Mouse (Mus musculus): ENCODE measurements around the gene Pax5. TPM values are rescaled to one million over a fixed set of nuclear protein-coding genes. Genes with fewer than 3 reads are reported as not detected.

The Pax5 gene
- polyA plus RNA-seq, 1 experiment from 2014 or later = 9.7 TPM

DNA sequence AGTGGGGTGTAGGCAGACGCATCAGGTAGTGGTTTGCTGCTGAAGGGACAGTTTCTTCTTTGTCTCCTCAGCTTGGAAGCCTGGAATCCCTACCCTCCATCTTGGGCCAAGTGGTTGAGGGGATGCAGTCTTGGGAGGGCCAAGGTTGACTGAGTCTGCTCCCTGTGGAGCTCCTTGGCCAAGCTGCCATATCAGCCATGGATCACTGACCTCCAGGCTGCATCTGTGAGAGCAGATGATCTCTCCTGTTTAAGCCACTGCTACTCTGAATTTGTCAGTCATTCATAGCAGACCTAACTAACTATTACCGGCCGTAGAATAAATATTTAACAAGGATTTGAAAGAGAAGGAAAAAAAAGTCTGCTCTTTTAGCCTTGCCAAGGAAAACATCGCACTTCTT, 196.3 kb downstream of the Pax5 start:
- Histone ChIP-seq H3K4me2 (replicated peaks) (no peak overlapping the region), H3K27ac (no peak overlapping the region), H3K27me3 (peaks cover 62% of the 10 kb centered on the region), H3K4me3 (replicated peaks) (no peak overlapping the region), H3K4me1 (replicated peaks) (peaks cover 18% of the 10 kb centered on the region), H3K36me3 (no peaks in the 10 kb centered on the region), H3K9ac (replicated peaks) (no peak overlapping the region), H3K9me3 (no peaks in the 10 kb centered on the region)
- no peak for ATAC-seq
- 86% methylated on average over 4 of the region's 4 CpGs for WGBS

DNA sequence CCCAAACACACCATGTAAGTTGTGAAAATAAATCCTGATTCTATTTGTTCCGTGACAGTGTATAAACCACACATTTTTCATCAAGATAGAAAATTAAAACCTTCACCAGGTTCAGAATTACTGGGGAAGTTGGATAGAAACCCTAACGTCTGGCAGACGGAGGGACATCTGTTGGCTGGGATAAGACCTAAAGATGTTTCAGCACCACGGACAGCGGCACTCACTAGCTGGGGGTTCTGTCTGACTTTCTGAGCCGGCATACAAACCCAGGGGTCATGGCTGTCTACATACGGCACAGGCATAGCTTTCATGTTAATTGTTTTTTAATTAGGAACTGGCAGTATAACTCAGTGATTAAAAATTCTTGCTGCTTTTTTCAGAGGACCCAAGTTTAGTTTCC, 198.6 kb downstream of the Pax5 start:
- no peak overlapping the region for H3K4me2 ChIP-seq (replicated peaks)
- 19% methylated on average over 7 of the region's 7 CpGs for WGBS
- peaks cover 24% of the 10 kb centered on the region for H3K4me1 ChIP-seq (replicated peaks)
- no peak for ATAC-seq
- no peak overlapping the region for H3K9ac ChIP-seq (replicated peaks)
- peaks cover 57% of the 10 kb centered on the region for H3K27me3 ChIP-seq
- no peak overlapping the region for H3K27ac ChIP-seq
- H3K36me3 ChIP-seq = no peaks in the 10 kb centered on the region
- no peaks in the 10 kb centered on the region for H3K9me3 ChIP-seq
- H3K4me3 ChIP-seq (replicated peaks) = no peak overlapping the region

DNA sequence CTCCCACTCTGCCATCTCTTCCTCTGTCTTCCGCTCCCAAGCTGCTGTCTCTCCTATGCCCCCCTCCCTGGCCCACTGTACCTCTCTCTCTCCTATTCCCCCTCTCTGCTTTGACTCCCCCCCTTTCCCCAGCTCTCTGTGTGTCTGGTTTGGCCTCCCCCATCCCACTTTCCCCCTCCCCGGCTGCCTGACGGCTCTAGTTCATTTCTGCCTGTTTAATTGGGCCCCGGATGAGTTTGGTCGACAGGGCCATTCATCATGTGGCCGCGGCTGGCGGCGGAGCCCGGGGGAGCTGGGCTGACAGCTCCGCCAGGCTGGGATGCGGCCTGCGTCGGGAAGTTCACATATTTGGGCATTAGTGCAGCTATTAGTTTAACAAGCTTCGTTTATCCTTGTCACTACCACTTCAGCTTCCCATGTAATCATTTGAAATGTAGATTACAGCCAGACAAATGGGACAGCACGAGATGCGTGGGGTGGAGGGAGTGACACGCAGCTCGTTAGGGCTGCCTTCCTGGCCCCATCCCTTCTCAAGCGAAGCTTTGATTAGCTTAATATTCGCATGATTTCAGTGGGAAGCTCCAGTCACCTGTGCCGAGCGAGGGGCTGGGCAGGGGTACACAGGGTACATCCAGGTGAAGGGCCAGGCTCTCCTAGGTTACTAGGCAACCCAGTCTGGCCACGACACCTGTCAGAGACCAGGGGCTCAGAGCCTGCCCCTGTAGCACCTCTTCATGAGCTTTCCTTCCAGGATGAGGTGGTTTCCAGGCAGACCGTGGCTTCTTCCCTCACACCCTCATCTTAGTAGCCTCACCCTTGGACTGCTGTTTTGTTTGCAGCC, 201.7 kb downstream of the Pax5 start:
- no peaks in the 10 kb centered on the region for H3K36me3 ChIP-seq
- peaks cover 33% of the 10 kb centered on the region for H3K27me3 ChIP-seq
- no peak overlapping the region for H3K4me3 ChIP-seq (replicated peaks)
- H3K9ac ChIP-seq (replicated peaks) = no peak overlapping the region
- WGBS = 29% methylated on average over 25 of the region's 25 CpGs
- peak overlapping the region; percentile 27 for H3K4me2 ChIP-seq (replicated peaks)
- H3K27ac ChIP-seq = peak overlapping the region; percentile 51
- no peaks in the 10 kb centered on the region for H3K9me3 ChIP-seq
- H3K4me1 ChIP-seq (replicated peaks) = peaks cover 24% of the 10 kb centered on the region
- ATAC-seq = peak; percentile 63

DNA sequence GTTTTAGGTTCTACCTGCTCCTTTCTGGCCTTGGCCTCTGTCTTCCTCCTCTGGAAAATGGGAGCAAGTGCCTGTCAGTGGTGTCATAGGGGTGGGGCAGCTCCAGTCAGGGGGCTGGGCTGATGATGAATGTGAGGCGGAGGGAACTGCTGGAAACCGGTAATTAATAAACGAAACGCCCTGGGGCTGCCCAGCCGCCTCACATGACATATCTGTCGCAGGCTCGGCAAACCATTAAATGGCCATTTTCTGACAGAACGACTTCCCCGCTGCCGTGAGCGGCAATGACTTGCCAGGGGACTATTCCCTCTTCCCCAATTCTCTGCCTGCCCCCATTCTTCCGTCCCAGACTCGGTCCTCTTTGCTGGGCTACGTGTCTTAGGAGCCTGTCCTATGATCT, 202.4 kb downstream of the Pax5 start:
- peaks cover 24% of the 10 kb centered on the region for H3K4me1 ChIP-seq (replicated peaks)
- no peak overlapping the region for H3K9ac ChIP-seq (replicated peaks)
- no peak overlapping the region for H3K4me3 ChIP-seq (replicated peaks)
- peak overlapping the region; percentile 51 for H3K27ac ChIP-seq
- peak; percentile 22; the same call in 1 of the 2 replicates for ATAC-seq
- H3K4me2 ChIP-seq (replicated peaks) = peak overlapping the region; percentile 27; the same call in 1 of the 2 replicates
- peaks cover 26% of the 10 kb centered on the region for H3K27me3 ChIP-seq
- no peaks in the 10 kb centered on the region for H3K9me3 ChIP-seq
- WGBS = 38% methylated on average over 14 of the region's 14 CpGs
- H3K36me3 ChIP-seq = no peaks in the 10 kb centered on the region

DNA sequence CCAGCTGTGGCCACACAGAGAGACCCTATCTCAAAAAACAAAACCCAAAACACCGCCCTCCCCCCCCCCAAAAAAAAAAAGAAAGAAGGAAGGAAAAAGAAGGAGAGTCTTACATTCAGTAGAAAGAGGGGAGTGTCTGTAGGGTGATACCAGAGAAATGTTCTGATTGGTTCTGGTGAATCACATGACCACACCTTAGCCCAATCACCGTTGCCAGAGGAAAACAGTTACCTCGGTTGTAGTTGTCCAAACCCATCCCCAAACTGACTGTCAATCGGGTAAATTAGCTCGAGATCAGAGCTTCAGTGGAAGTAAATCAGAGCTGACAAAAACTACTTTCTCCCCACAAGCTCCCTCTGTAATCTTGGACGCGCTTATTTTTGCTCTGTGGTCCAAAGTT, 205.3 kb downstream of the Pax5 start:
- H3K4me2 ChIP-seq (replicated peaks) = no peak overlapping the region
- 81% methylated on average over 7 of the region's 7 CpGs for WGBS
- H3K4me3 ChIP-seq (replicated peaks) = no peak overlapping the region
- no peak overlapping the region for H3K9ac ChIP-seq (replicated peaks)
- peaks cover 31% of the 10 kb centered on the region for H3K4me1 ChIP-seq (replicated peaks)
- H3K36me3 ChIP-seq = no peaks in the 10 kb centered on the region
- H3K9me3 ChIP-seq = no peaks in the 10 kb centered on the region
- no peak for ATAC-seq
- peaks cover 17% of the 10 kb centered on the region; the same call in 1 of the 2 replicates for H3K27me3 ChIP-seq
- H3K27ac ChIP-seq = no peak overlapping the region

GRCm38 (mm10) chr4:44502196-44502867, 208.0 kb downstream of the Pax5 start:
- Histone ChIP-seq H3K27ac (no peak overlapping the region), H3K9ac (replicated peaks) (no peak overlapping the region), H3K36me3 (no peaks in the 10 kb centered on the region), H3K4me3 (replicated peaks) (no peak overlapping the region), H3K9me3 (no peaks in the 10 kb centered on the region), H3K4me2 (replicated peaks) (no peak overlapping the region), H3K27me3 (no peaks in the 10 kb centered on the region), H3K4me1 (replicated peaks) (peaks cover 7% of the 10 kb centered on the region; the same call in 1 of the 2 replicates)
- no peak for ATAC-seq
- 46% methylated on average over 9 of the region's 9 CpGs for WGBS

- Histone ChIP-seq H3K4me3 (replicated peaks) (no peak overlapping the region), H3K36me3 (no peaks in the 10 kb centered on the region), H3K4me1 (replicated peaks) (peaks cover 7% of the 10 kb centered on the region; the same call in 1 of the 2 replicates), H3K4me2 (replicated peaks) (no peak overlapping the region), H3K9me3 (no peaks in the 10 kb centered on the region), H3K27ac (no peak overlapping the region), H3K27me3 (no peaks in the 10 kb centered on the region), H3K9ac (replicated peaks) (no peak overlapping the region)
- 80% methylated on average over 5 of the region's 5 CpGs for WGBS
- ATAC-seq = no peak
These were observed 212.1 kb downstream of the Pax5 start for GRCm38 (mm10) chr4:44498156-44498555.

DNA sequence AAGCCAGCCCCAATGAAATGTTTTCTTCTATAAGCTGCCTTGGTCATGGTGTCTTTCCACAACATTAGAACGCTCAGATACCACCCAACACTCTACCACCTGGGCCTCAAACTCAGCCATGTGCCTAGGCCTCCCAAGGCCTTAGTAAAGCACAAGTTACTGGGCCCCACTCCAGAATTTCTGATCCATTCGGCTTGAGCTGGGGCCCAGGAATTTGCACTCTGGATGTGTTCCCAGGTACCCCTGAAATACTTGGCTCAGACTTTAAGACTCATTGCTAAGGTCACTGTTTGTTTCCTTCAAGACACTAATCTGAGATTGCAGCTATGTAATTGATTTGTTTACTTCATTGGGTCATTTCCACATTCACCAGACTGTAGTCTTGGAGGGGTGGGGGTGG, 214.5 kb downstream of the Pax5 start:
- 92% methylated on average over 2 of the region's 2 CpGs for WGBS
- no peaks in the 10 kb centered on the region for H3K4me1 ChIP-seq (replicated peaks)

GRCm38 (mm10) chr4:44493756-44494155, 216.5 kb downstream of the Pax5 start:
- no peak overlapping the region for H3K4me3 ChIP-seq (replicated peaks)
- no peaks in the 10 kb centered on the region for H3K4me1 ChIP-seq (replicated peaks)
- H3K4me2 ChIP-seq (replicated peaks) = no peak overlapping the region
- no peak for ATAC-seq
- H3K27me3 ChIP-seq = no peaks in the 10 kb centered on the region
- H3K27ac ChIP-seq = no peak overlapping the region
- 78% methylated on average over 6 of the region's 6 CpGs for WGBS
- H3K9ac ChIP-seq (replicated peaks) = no peak overlapping the region
- no peaks in the 10 kb centered on the region for H3K36me3 ChIP-seq
- no peaks in the 10 kb centered on the region for H3K9me3 ChIP-seq

More for the DNA sequence above, 214.5 kb downstream of the Pax5 start:
- H3K4me2 ChIP-seq (replicated peaks) = no peak overlapping the region
- no peak overlapping the region for H3K9ac ChIP-seq (replicated peaks)
- H3K27ac ChIP-seq = no peak overlapping the region
- H3K36me3 ChIP-seq = no peaks in the 10 kb centered on the region
- H3K9me3 ChIP-seq = no peaks in the 10 kb centered on the region
- no peaks in the 10 kb centered on the region for H3K27me3 ChIP-seq
- H3K4me3 ChIP-seq (replicated peaks) = no peak overlapping the region
- ATAC-seq = no peak

DNA sequence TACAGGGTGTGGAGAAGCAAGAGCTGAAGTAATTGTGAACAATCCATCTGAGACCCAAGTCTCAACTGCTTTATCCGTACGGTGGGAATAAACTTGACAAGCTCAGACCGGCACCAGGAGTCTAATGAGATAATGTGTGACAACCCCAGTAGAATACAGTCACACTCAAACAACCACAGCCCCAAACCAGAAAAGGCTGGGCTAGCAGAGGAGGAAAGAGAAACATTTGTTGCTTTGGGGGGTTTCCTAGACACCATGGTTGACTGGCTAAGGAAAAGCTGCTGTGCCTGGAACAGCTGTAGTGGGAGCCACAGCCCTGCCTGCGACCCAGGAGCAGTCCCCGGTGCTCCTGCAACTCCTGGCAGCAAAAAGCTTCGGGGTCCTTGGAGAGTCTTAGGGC, 219.4 kb downstream of the Pax5 start:
- 0 out of 2 replicates have a peak, but pooled peaks cover 6% of the 10 kb centered on the region for H3K4me1 ChIP-seq (replicated peaks)
- no peak overlapping the region for H3K9ac ChIP-seq (replicated peaks)
- no peak overlapping the region for H3K4me3 ChIP-seq (replicated peaks)
- no peak overlapping the region for H3K4me2 ChIP-seq (replicated peaks)
- no peaks in the 10 kb centered on the region for H3K36me3 ChIP-seq
- WGBS = 75% methylated on average over 6 of the region's 6 CpGs
- no peak for ATAC-seq
- H3K27ac ChIP-seq = no peak overlapping the region
- H3K27me3 ChIP-seq = no peaks in the 10 kb centered on the region
- no peaks in the 10 kb centered on the region for H3K9me3 ChIP-seq

DNA sequence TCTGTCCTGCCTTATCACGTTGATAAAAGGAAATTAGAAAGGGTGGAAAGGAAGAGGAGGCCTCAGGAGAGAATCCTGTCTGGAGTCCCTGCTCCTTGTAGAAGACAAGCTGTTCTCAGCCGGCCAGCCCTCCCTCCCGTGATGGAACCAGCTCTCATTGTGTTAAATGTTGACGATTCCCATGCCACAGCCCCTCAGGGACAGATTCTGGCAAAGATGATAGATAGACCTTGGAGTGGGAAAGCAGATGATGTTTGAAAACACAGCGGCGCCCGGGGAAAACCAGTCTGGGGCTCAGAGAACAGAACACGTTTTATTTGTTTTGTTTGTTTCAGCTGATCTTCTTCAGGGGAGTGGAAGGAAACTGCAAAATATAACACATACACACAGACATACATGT, 221.6 kb downstream of the Pax5 start:
- WGBS = 64% methylated on average over 8 of the region's 8 CpGs
- H3K4me2 ChIP-seq (replicated peaks) = no peak overlapping the region
- H3K27me3 ChIP-seq = no peaks in the 10 kb centered on the region
- H3K27ac ChIP-seq = no peak overlapping the region
- H3K4me3 ChIP-seq (replicated peaks) = no peak overlapping the region
- H3K9ac ChIP-seq (replicated peaks) = no peak overlapping the region
- H3K9me3 ChIP-seq = no peaks in the 10 kb centered on the region
- H3K4me1 ChIP-seq (replicated peaks) = 0 out of 2 replicates have a peak, but pooled peaks cover 6% of the 10 kb centered on the region
- no peaks in the 10 kb centered on the region for H3K36me3 ChIP-seq
- no peak for ATAC-seq

DNA sequence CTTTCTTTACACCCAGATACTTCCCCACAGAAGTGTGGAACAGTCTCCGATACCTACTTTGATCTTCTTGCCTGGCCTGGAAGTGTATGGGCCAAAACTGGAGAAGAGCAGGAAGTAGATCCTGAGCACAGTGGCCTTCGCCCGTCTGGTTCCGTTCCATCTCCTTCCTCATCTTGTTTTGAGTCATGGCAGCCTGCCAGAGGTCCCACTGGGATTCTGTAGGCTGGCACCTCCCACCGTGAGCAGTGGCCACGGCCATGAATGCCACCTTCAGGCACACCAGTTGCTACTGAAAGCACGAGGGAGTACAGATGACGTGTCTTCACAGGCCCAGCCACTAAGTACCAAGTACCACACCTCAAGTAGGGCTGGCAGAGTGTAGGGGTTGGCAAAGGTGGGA, 222.1 kb downstream of the Pax5 start:
- WGBS = 72% methylated on average over 8 of the region's 8 CpGs
- H3K9ac ChIP-seq (replicated peaks) = no peak overlapping the region
- no peak overlapping the region for H3K27ac ChIP-seq
- no peak for ATAC-seq
- H3K9me3 ChIP-seq = no peaks in the 10 kb centered on the region
- H3K4me3 ChIP-seq (replicated peaks) = no peak overlapping the region
- H3K4me2 ChIP-seq (replicated peaks) = no peak overlapping the region
- 0 out of 2 replicates have a peak, but pooled peaks cover 6% of the 10 kb centered on the region for H3K4me1 ChIP-seq (replicated peaks)
- no peaks in the 10 kb centered on the region for H3K27me3 ChIP-seq
- no peaks in the 10 kb centered on the region for H3K36me3 ChIP-seq
